Mouse (Mus musculus) liver, embryonic 14.5 days (tissue): ENCODE data around the gene Zdhhc20. TPM values are rescaled to one million over a fixed set of nuclear protein-coding genes. Genes with fewer than 3 reads are reported as not detected.

Source experiments
- ATAC-seq: fragments of 200-750 bp; cut with Nextera tagmentation; 2 replicates; pipeline ENCODE4 v1.8.0; 2017; ENCODE audit warnings: moderate number of reproducible peaks, mild to moderate bottlenecking, moderate library complexity; ENCODE audit not compliant: insufficient read depth
- DNase-seq, 3 experiments: peaks; one replicate each; pipeline ENCODE4 v3.0.0-alpha.2; 2012 to 2013; ENCODE audit warnings: low read depth in 3 of 3, low spot score in 3 of 3
- H3K27ac ChIP-seq: fragments of 300-500 bp; sonication (generic); 2 replicates; pipeline ENCODE4 v1.5.1; 2014; ENCODE audit warnings: moderate library complexity, mild to moderate bottlenecking, control low read depth, inconsistent platforms
- H3K27me3 ChIP-seq: fragments of 300-500 bp; sonication (generic); 2 replicates; pipeline ENCODE4 v1.6.1; 2014; ENCODE audit warnings: mild to moderate bottlenecking, low read length, moderate library complexity; ENCODE audit not compliant: control insufficient read depth, insufficient read depth
- H3K36me3 ChIP-seq: fragments of 300-500 bp; sonication (generic); replicated peaks from 2 replicates; pipeline ENCODE4 v1.6.1; 2014; ENCODE audit warnings: low read depth; ENCODE audit not compliant: control insufficient read depth, insufficient read depth
- H3K4me1 ChIP-seq, 2 experiments: fragments of 200-500 bp in 1 of 2; fragments of 300-500 bp in 1 of 2; sonication (generic) in 1 of 2; replicated peaks; 2 replicates each; pipeline ENCODE4 v1.6.1; 2012 to 2014; ENCODE audit warnings: antibody characterized with exemption in 1 of 2, inconsistent platforms in 1 of 2, low read length in 1 of 2; ENCODE audit not compliant: control insufficient read depth in 2 of 2, insufficient read depth in 2 of 2
- H3K4me2 ChIP-seq: fragments of 300-500 bp; sonication (generic); 2 replicates; pipeline ENCODE4 v1.6.1; 2014; ENCODE audit warnings: low read depth, mild to moderate bottlenecking, control low read depth, moderate library complexity
- H3K4me3 ChIP-seq, 2 experiments: fragments of 200-500 bp in 1 of 2; fragments of 300-500 bp in 1 of 2; sonication (generic) in 1 of 2; 2 replicates each; pipeline ENCODE4 v1.5.1; 2012 to 2014; ENCODE audit warnings: low read depth in 2 of 2, low read length in 2 of 2, mild to moderate bottlenecking in 2 of 2, control low read depth in 1 of 2, inconsistent platforms in 1 of 2, moderate library complexity in 1 of 2; ENCODE audit not compliant: insufficient read depth in 1 of 2
- H3K9ac ChIP-seq: fragments of 300-500 bp; sonication (generic); replicated peaks from 2 replicates; pipeline ENCODE4 v1.6.1; 2014; ENCODE audit warnings: mild to moderate bottlenecking, control low read depth, moderate library complexity
- H3K9me3 ChIP-seq: fragments of 300-500 bp; sonication (generic); 2 replicates; pipeline ENCODE4 v1.6.1; 2016; ENCODE audit warnings: low read length, mixed read lengths; ENCODE audit not compliant: control insufficient read depth
- CTCF ChIP-seq: IDR thresholded peaks from 2 replicates; pipeline ENCODE4 v1.5.1; 2016; ENCODE audit warnings: antibody characterized with exemption, low read depth, control low read depth
- EP300 ChIP-seq: IDR thresholded peaks from 2 replicates; pipeline ENCODE4 v1.6.1; 2016; ENCODE audit warnings: antibody characterized with exemption, low read depth
- WGBS: fragments of 180-500 bp; shearing (Covaris S2); extraction: QIAGEN DNeasy Blood & Tissue Kit; methylation state at CpG from one replicate; pipeline ENCODE4 v1.1.7; 2014; ENCODE audit not compliant: insufficient replicate concordance; 5-methylcytosine and 5-hydroxymethylcytosine counted together
- microRNA-seq: library from miRNA; unstranded; fragments of <30 nt; microRNA quantifications from one replicate; pipeline ENCODE4, GENCODE M21; 2016
- polyA plus RNA-seq, 2 experiments: library from polyadenylated mRNA; depleted of rRNA in 1 of 2; stranded (reverse) in 1 of 2; unstranded in 1 of 2; fragments of >200 nt; fragmentation: Nextera tagmentation in 1 of 2; extraction: Ambion mirVana in 1 of 2; gene quantifications; 2 replicates each; pipeline versions ENCODE4 v1.2.1 to v1.2.3; 2012 to 2014

Zdhhc20 gene
- polyA plus RNA-seq, 2 experiments, result 3.4 to 7.6 TPM

GRCm38 (mm10) chr14:57791171-57791570 lies 98.9 kb downstream of the Zdhhc20 start:
- TF ChIP-seq CTCF, result no peak
- TF ChIP-seq EP300, result no peak
- Histone ChIP-seq H3K4me2 (no peak overlapping the region), H3K4me3 (no peak overlapping the region), H3K9ac (no peak overlapping the region), H3K36me3 (no peaks in the 10 kb centered on the region), H3K27me3 (no peaks in the 10 kb centered on the region), H3K27ac (no peak overlapping the region), H3K9me3 (no peaks in the 10 kb centered on the region), H3K4me1 (no peaks in the 10 kb centered on the region)
- DNase-seq (no peak), ATAC-seq (no peak)
- 68% methylated on average over 4 of the region's 4 CpGs for WGBS

- ATAC-seq, result no peak
- 77% methylated on average over 9 of the region's 9 CpGs for WGBS
- H3K4me3 ChIP-seq, result no peak overlapping the region
- no peak overlapping the region for H3K4me2 ChIP-seq
- no peak for DNase-seq
- H3K9ac ChIP-seq, result no peak overlapping the region
- no peak overlapping the region for H3K27ac ChIP-seq
- H3K9me3 ChIP-seq, result no peaks in the 10 kb centered on the region
- TF ChIP-seq CTCF, result no peak
- no peak for TF ChIP-seq EP300
- H3K27me3 ChIP-seq, result no peaks in the 10 kb centered on the region
- no peaks in the 10 kb centered on the region for H3K4me1 ChIP-seq
- H3K36me3 ChIP-seq, result no peaks in the 10 kb centered on the region
These were observed 100.3 kb downstream of the Zdhhc20 start for GRCm38 (mm10) chr14:57789759-57790158.

- Histone ChIP-seq H3K4me2 (no peak overlapping the region), H3K4me1 (no peaks in the 10 kb centered on the region), H3K27me3 (no peaks in the 10 kb centered on the region), H3K9me3 (no peaks in the 10 kb centered on the region), H3K9ac (no peak overlapping the region), H3K4me3 (no peak overlapping the region), H3K27ac (no peak overlapping the region), H3K36me3 (no peaks in the 10 kb centered on the region)
- DNase-seq, result no peak
- ATAC-seq, result no peak
- no peak for TF ChIP-seq CTCF
- TF ChIP-seq EP300, result no peak
- 73% methylated on average over 2 of the region's 2 CpGs for WGBS
These were observed 100.8 kb downstream of the Zdhhc20 start for GRCm38 (mm10) chr14:57789311-57789710.

- H3K4me1 ChIP-seq, result no peaks in the 10 kb centered on the region
- no peak overlapping the region for H3K9ac ChIP-seq
- H3K4me3 ChIP-seq, result no peak overlapping the region
- H3K27me3 ChIP-seq, result no peaks in the 10 kb centered on the region
- H3K9me3 ChIP-seq, result no peaks in the 10 kb centered on the region
- no peaks in the 10 kb centered on the region for H3K36me3 ChIP-seq
- no peak for ATAC-seq
- DNase-seq, result no peak
- no peak overlapping the region for H3K4me2 ChIP-seq
- 59% methylated on average over 4 of the region's 4 CpGs for WGBS
- no peak overlapping the region for H3K27ac ChIP-seq
- no peak for TF ChIP-seq EP300
- TF ChIP-seq CTCF, result no peak
These were observed 102.7 kb downstream of the Zdhhc20 start for GRCm38 (mm10) chr14:57787406-57787805.

Small RNA genes lying within 50 kb of the gene (microRNA-seq; reads per million reads assigned to microRNA genes)
- gene Mir3077, result not detected

Other genes starting within 250 kb of the Zdhhc20 start
- 5.1 and 6.8 TPM in 2 replicates for gene Xpo4, start 224.8 kb downstream of the Zdhhc20 start, polyA plus RNA-seq (2012; rRNA removed)
- gene Xpo4, start 224.8 kb downstream of the Zdhhc20 start, polyA plus RNA-seq (2014; fragmentation: Nextera tagmentation; extraction: Ambion mirVana), result 14.5 and 17.5 TPM in 2 replicates
- gene Gm49361, start 144.2 kb downstream of the Zdhhc20 start, polyA plus RNA-seq (2012; rRNA removed), result not detected in 2 replicates
- not detected in 2 replicates for gene Gm49361, start 144.2 kb downstream of the Zdhhc20 start, polyA plus RNA-seq (2014; fragmentation: Nextera tagmentation; extraction: Ambion mirVana)
- gene Lats2, start 131.9 kb downstream of the Zdhhc20 start, polyA plus RNA-seq (2012; rRNA removed), result 2.6 and 3.2 TPM in 2 replicates
- gene Lats2, start 131.9 kb downstream of the Zdhhc20 start, polyA plus RNA-seq (2014; fragmentation: Nextera tagmentation; extraction: Ambion mirVana), result 3.9 and 4.1 TPM in 2 replicates
- 4.7 and 18.0 TPM in 2 replicates for gene Sap18, start 92.1 kb downstream of the Zdhhc20 start, polyA plus RNA-seq (2012; rRNA removed)
- 6.0 and 13.3 TPM in 2 replicates for gene Sap18, start 92.1 kb downstream of the Zdhhc20 start, polyA plus RNA-seq (2014; fragmentation: Nextera tagmentation; extraction: Ambion mirVana)
- gene Ska3, start 64.1 kb downstream of the Zdhhc20 start, polyA plus RNA-seq (2012; rRNA removed), result 4.7 and 8.1 TPM in 2 replicates
- 9.6 and 10.4 TPM in 2 replicates for gene Ska3, start 64.1 kb downstream of the Zdhhc20 start, polyA plus RNA-seq (2014; fragmentation: Nextera tagmentation; extraction: Ambion mirVana)
- gene Mrpl57, start 64.0 kb downstream of the Zdhhc20 start, polyA plus RNA-seq (2012; rRNA removed), result 23.6 and 48.3 TPM in 2 replicates
- 149 and 161 TPM in 2 replicates for gene Mrpl57, start 64.0 kb downstream of the Zdhhc20 start, polyA plus RNA-seq (2014; fragmentation: Nextera tagmentation; extraction: Ambion mirVana)
- 9.0 and 13.6 TPM in 2 replicates for gene Micu2, start 109.0 kb upstream of the Zdhhc20 start, polyA plus RNA-seq (2012; rRNA removed)
- gene Micu2, start 109.0 kb upstream of the Zdhhc20 start, polyA plus RNA-seq (2014; fragmentation: Nextera tagmentation; extraction: Ambion mirVana), result 25.6 and 30.9 TPM in 2 replicates
- 0.08 and 0.10 TPM in 2 replicates for gene Fgf9, start 180.3 kb upstream of the Zdhhc20 start, polyA plus RNA-seq (2012; rRNA removed)
- gene Fgf9, start 180.3 kb upstream of the Zdhhc20 start, polyA plus RNA-seq (2014; fragmentation: Nextera tagmentation; extraction: Ambion mirVana), result 0.25 and 0.51 TPM in 2 replicates